Mouse (Mus musculus) embryo, embryonic 10.5 days (tissue): ENCODE data around the gene D7Ertd443e.
A peak's percentile ranks its signal among the peaks of the same experiment; 100 is the strongest.

ENCODE experiments used
- DNase-seq: peaks from one replicate; pipeline ENCODE4 v3.0.0-alpha.2; 2015; ENCODE audit warnings: low spot score

D7Ertd443e gene

DNA sequence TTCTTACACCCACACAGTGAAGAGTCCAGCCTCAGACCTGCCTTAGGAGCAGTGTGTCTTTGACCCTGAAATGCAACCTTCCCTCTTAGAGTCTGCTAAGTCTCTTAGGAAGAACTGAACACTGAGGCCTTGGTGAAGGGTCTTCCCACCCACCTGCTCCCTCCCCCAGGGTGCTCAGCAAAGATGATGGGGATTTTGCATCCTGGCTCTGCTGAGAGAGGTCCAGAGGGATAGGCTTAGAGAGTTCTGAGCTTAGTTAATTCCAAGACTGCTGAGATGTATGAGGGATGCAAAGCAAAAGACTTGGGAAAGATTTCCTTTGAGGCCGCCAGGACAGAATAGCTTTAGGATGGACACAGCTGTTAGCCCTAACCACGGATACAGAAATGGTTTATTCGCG is 158.4 kb downstream of the D7Ertd443e start:
- DNase-seq, result peak; percentile 21

DNA sequence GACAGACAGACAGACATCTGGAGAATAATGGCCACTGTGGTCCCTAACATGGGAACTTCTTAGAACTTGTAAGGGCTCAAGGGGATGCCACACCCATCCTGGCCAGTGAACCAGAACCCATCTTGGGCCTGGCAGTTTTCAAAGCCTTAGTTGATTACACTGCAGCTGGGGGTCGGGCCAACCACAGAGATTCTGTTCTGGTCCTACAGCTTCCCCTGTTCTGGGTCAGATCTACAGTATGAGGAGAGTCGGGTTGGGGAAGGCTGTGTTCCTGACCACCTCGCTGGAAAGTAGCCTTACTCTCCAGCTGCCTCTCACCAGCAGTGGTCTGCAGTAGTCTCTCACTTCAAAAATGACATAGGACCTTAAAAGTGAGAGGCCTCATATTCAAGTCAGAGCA is 159.2 kb downstream of the D7Ertd443e start:
- DNase-seq, result no peak

DNA sequence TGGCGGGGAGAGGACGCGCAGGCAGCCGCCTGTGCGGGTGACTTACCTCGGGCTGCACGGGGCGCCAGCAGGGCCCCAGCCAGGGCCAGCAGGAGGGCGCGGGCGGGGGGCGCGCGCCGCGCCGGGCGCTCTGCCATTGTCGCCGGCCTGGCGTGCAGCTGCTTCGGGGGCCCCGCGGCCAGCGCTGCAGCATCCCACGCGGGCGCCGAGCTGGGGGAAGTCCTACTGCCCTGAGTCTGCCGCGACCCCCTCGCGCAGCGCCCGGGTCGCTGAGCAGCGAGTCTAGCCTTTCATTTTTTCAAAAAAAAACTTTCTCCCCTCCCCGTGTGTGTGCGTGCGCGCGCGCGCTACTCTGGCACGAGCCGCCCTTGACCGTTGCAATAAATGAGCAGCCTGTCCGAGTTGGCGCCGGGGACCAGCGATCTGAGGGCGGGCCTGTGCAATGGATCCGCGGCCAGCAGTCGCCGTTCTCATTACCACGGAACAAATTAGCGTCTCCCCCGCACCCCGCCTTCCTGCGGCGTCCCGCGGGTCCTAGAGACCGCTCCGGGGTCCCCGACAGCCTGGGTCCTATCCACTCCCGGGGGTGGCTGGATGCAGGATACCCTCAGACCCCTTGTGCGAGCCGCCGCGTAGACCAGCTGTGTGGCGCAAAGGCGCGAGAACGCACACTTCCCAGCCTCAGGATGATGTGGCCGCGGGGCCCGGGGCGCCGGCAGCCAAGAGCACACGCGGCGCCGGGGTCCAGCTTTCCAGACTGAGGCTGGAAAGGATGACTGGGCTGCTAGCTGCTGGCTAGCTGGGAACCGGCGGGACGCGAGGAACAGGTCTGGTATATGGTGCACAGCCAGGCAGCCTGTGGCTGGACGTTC is 160.5 kb downstream of the D7Ertd443e start:
- peak; percentile 75 for DNase-seq

DNA sequence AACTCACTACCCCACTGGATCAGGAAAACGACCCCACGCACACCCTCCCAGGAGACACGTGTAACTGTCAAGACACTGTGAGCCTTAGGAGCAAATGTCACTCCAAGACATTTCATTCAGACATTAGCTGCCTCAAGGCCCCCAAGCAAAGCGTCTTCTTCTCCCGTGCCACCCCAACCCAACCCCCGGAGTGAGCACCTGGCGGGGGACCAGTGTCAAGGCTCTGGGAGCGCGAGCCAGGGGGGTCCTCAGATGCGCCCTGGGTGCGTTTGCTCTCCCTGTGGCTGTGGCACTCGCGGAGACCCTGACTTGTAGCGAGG is 161.1 kb downstream of the D7Ertd443e start:
- no peak for DNase-seq

DNA sequence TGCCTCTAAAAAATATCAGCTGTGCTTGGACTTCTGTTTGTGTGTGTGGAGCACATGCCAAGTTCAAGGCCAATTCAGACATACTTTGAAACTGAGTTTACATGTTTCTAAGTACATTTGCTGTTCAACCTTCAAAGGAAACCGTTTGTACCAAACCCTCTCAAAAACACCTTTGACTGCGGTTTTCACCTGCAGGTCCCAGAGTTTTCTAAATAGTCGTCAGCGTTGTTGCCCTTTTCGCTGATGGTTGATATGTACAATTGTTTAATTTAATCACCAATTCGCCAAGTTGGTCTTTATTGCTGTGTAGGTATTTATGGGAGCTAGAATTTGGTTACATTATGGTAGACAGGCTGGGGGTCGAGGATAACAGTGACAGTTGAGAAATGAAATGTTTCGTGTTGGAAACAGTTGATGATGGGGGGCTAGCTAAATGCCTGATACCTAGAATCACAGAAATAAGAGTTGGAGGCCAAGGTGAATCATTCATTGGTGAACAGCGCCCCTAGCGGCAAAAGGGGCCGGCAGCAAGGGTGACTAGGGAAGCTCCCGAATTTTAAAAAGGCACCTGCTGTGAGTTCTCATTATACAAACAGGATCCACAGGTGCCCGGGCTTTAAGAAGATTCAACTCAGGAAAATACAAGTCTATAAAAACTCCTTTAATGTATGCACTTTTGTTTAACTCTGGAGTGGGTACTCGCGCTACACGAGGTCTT is 161.9 kb downstream of the D7Ertd443e start:
- peak; percentile 91 for DNase-seq
